Mouse (Mus musculus): ENCODE measurements at regions not wholly inside any gene's neighbourhood (a gene's known extent, or its start where the extent isn't known, plus 50 kb on each side); places are given as distances from the start of the nearest gene placed in this dataset.

GRCm38 (mm10) chr15:97170074-97170473, 76.8 kb upstream of the Pced1b start:
- no peak for TF ChIP-seq CTCF (IDR thresholded peaks at IDR 0.05; ENCODE audit: insufficient read depth, low read depth, low read length)
- no peak for TF ChIP-seq POLR2A (IDR thresholded peaks at IDR 0.05; ENCODE audit: insufficient read depth, low read depth, low read length)

Data from olfactory bulb, adult 2 months (tissue).